Mouse (Mus musculus): ENCODE measurements around the gene Gm49721. TPM values are rescaled to one million over a fixed set of nuclear protein-coding genes. Genes with fewer than 3 reads are reported as not detected.

Gm49721 gene
- polyA plus RNA-seq (2017; shearing (Covaris generic)): 0.27 TPM

GRCm38 (mm10) chr17:6978287-6979248 lies at the start of gene Gm49721:
TSS of gene Gm49721 (plus strand) at chr17:6978904.

GRCm38 (mm10) chr17:6947984-6948768 lies 30.5 kb upstream of the Gm49721 start, which contains the start of gene Rsph3b:
TSS of gene Rsph3b (minus strand) at chr17:6948682.

GRCm38 (mm10) chr17:6960776-6961175 lies 17.9 kb upstream of the Gm49721 start, which contains the start of gene Tagap1:
TSS of gene Tagap1 (minus strand) at chr17:6961156.

GRCm38 (mm10) chr17:6970334-6970733 lies 8.4 kb upstream of the Gm49721 start, which contains the start of gene Rnaset2b:
TSS of gene Rnaset2b (plus strand) at chr17:6970634.

GRCm38 (mm10) chr17:7025257-7025656 lies 46.6 kb downstream of the Gm49721 start, which contains the start of gene Gm1604a:
TSS of gene Gm1604a (plus strand) at chr17:7025568.

Other genes starting within 250 kb of the Gm49721 start
- 553 TPM for gene Ezr, start 196.1 kb upstream of the Gm49721 start, polyA plus RNA-seq (2017; shearing (Covaris generic))
- 14.6 TPM for gene Rsph3b, start 30.2 kb upstream of the Gm49721 start, polyA plus RNA-seq (2017; shearing (Covaris generic))
- gene Tagap1, start 17.7 kb upstream of the Gm49721 start, polyA plus RNA-seq (2017; shearing (Covaris generic)): 35.2 TPM
- gene Rnaset2b, start 8.3 kb upstream of the Gm49721 start, polyA plus RNA-seq (2017; shearing (Covaris generic)): 562 TPM
- gene Gm1604a, start 46.7 kb downstream of the Gm49721 start, polyA plus RNA-seq (2017; shearing (Covaris generic)): not detected
- 2.0 TPM for gene Rps6ka2, start 191.2 kb downstream of the Gm49721 start, polyA plus RNA-seq (2017; shearing (Covaris generic))